Mouse (Mus musculus) C2C12 (cell line): ENCODE measurements at regions not wholly inside any gene's neighbourhood (a gene's known extent, or its start where the extent isn't known, plus 50 kb on each side); places are given as distances from the start of the nearest gene placed in this dataset.

Experiments
- H3K27me3 ChIP-seq: one replicate; pipeline ENCODE4 v1.6.1; 2011; ENCODE audit not compliant: control insufficient read depth, insufficient read depth, insufficient read length
- H3K36me3 ChIP-seq: one replicate; pipeline ENCODE4 v1.6.1; 2011; ENCODE audit not compliant: control insufficient read depth, insufficient read depth
- H3K4me3 ChIP-seq: one replicate; pipeline ENCODE4 v1.5.1; 2011; ENCODE audit warnings: mild to moderate bottlenecking, control low read depth; ENCODE audit not compliant: poor library complexity, insufficient read depth, severe bottlenecking
- H3K79me2 ChIP-seq: one replicate; pipeline ENCODE4 v1.6.1; 2011; ENCODE audit not compliant: control insufficient read depth, insufficient read depth
- H3K79me3 ChIP-seq: one replicate; pipeline ENCODE4 v1.6.1; 2011; ENCODE audit warnings: low read depth, control low read depth
- H3ac ChIP-seq: one replicate; pipeline ENCODE3; 2011; ENCODE audit warnings: low read depth; ENCODE audit not compliant: control insufficient read depth, insufficient read length
- CEBPB ChIP-seq: IDR thresholded peaks from one replicate; pipeline ENCODE4 v1.6.1; 2011; ENCODE audit warnings: low read depth, mild to moderate bottlenecking, control low read depth, moderate library complexity
- CTCF ChIP-seq: IDR thresholded peaks from one replicate; pipeline ENCODE4 v1.5.1; 2011; ENCODE audit not compliant: control insufficient read depth, insufficient read depth, insufficient read length
- FOSL1 ChIP-seq: IDR thresholded peaks from one replicate; pipeline ENCODE4 v1.8.0; 2011; ENCODE audit warnings: mild to moderate bottlenecking, low read length; ENCODE audit not compliant: poor library complexity, insufficient read depth, severe bottlenecking
- MAX ChIP-seq: IDR thresholded peaks from one replicate; pipeline ENCODE4 v1.6.1; 2011; ENCODE audit warnings: mild to moderate bottlenecking, control low read depth
- MYOD1 ChIP-seq: IDR thresholded peaks from one replicate; pipeline ENCODE4 v1.6.1; 2011; ENCODE audit warnings: low read depth; ENCODE audit not compliant: control insufficient read depth, insufficient read length
- MYOG ChIP-seq: IDR thresholded peaks from one replicate; pipeline ENCODE4 v1.6.1; 2011; ENCODE audit not compliant: control insufficient read depth, insufficient read length; ENCODE audit errors: extremely low read depth
- USF1 ChIP-seq: IDR thresholded peaks from one replicate; pipeline ENCODE4 v1.6.1; 2011; ENCODE audit warnings: low read depth, mild to moderate bottlenecking, control low read depth, moderate library complexity

DNA sequence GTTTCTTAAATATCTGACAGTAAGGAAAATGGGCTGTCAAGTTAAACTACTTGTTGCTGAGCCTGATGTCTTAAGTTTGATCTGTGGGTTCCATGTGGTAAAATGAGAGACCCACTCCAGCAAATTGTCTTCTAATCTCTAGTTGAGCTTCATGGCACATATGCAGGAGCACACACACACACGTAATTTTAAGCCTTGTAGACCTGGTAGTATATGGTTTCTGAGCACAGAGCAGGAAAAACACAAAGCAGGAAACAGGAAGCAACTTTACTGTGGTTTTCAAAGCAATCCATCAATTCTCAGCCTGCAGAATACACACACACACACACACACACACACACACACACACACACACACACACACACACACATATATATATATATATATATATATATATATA lies 746.8 kb upstream of the Slit2 start:
- H3K79me3 ChIP-seq: no peaks in the 10 kb centered on the region
- H3K79me2 ChIP-seq: no peaks in the 10 kb centered on the region
- TF ChIP-seq FOSL1: no peak
- no peak for TF ChIP-seq CTCF
- TF ChIP-seq MAX: no peak
- no peak for TF ChIP-seq MYOG
- TF ChIP-seq USF1: no peak
- no peak for TF ChIP-seq MYOD1
- no peak for TF ChIP-seq CEBPB
- no peak overlapping the region for H3ac ChIP-seq
- no peaks in the 10 kb centered on the region for H3K27me3 ChIP-seq
- no peaks in the 10 kb centered on the region for H3K36me3 ChIP-seq
- no peak overlapping the region for H3K4me3 ChIP-seq

GRCm38 (mm10) chr5:47240060-47240459 lies 742.9 kb upstream of the Slit2 start:
- Histone ChIP-seq H3K4me3 (no peak overlapping the region), H3K27me3 (no peaks in the 10 kb centered on the region), H3K79me2 (no peaks in the 10 kb centered on the region), H3ac (no peak overlapping the region), H3K79me3 (no peaks in the 10 kb centered on the region), H3K36me3 (no peaks in the 10 kb centered on the region)
- TF ChIP-seq CTCF (no peak), MYOD1 (no peak), FOSL1 (no peak), MYOG (no peak), CEBPB (no peak), USF1 (no peak), MAX (no peak)

DNA sequence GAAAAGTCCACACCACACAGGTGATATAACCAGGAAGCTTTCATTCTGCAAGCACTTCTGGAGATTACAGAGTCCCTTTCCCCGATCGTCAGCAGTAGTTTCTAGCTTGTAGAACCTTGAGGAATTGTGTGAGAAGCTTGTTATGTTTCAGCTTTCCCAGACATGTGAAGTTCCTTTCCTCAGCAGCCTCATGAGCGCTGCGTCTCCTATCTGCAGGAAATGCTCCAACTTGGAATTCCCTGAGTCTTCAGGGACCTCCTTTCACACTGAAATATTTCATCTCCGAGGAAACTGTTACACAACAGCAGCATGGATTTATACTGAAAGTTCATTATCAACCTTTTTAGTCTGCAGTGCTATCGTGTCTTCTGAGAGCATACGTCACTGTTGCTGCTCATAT lies 742.4 kb upstream of the Slit2 start:
- Histone ChIP-seq H3K79me3 (no peaks in the 10 kb centered on the region), H3K79me2 (no peaks in the 10 kb centered on the region), H3K27me3 (no peaks in the 10 kb centered on the region), H3K36me3 (no peaks in the 10 kb centered on the region), H3K4me3 (no peak overlapping the region), H3ac (no peak overlapping the region)
- no peak for TF ChIP-seq CTCF
- TF ChIP-seq MAX: no peak
- TF ChIP-seq MYOG: no peak
- no peak for TF ChIP-seq CEBPB
- TF ChIP-seq FOSL1: no peak
- TF ChIP-seq MYOD1: no peak
- no peak for TF ChIP-seq USF1

- Histone ChIP-seq H3ac (no peak overlapping the region), H3K79me2 (no peaks in the 10 kb centered on the region), H3K36me3 (no peaks in the 10 kb centered on the region), H3K27me3 (no peaks in the 10 kb centered on the region), H3K79me3 (no peaks in the 10 kb centered on the region), H3K4me3 (no peak overlapping the region)
- no peak for TF ChIP-seq FOSL1
- TF ChIP-seq MYOD1: no peak
- TF ChIP-seq CEBPB: no peak
- no peak for TF ChIP-seq MAX
- TF ChIP-seq CTCF: no peak
- no peak for TF ChIP-seq USF1
- TF ChIP-seq MYOG: no peak
Measured at GRCm38 (mm10) chr5:47254835-47255369, 728.0 kb upstream of the Slit2 start.

- Histone ChIP-seq H3ac (no peak overlapping the region), H3K79me3 (no peaks in the 10 kb centered on the region), H3K36me3 (no peaks in the 10 kb centered on the region), H3K79me2 (no peaks in the 10 kb centered on the region), H3K27me3 (no peaks in the 10 kb centered on the region), H3K4me3 (no peak overlapping the region)
- TF ChIP-seq MYOD1 (no peak), MAX (no peak), CEBPB (no peak), USF1 (no peak), FOSL1 (no peak), CTCF (no peak), MYOG (no peak)
Measured at GRCm38 (mm10) chr5:47261658-47262411, 721.1 kb upstream of the Slit2 start.

DNA sequence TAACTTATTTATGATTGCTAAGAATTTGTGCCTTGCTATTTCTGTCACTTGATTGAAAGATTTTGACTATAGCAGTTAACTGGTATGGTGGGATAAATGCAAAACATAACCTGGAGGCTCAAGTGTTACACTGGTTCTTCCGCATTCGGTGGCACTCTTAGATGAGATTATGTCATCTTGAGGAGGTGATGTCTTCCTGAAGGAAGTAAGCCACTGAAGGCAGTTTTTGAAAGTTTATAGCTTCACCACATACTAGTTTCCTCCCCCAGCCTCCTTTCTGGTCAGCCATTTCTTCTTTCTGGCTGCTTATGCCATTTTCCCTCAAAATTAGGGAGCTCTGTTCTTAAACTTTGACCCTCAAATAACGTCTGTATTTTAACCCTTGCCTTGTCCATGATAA lies 710.3 kb upstream of the Slit2 start:
- TF ChIP-seq MAX (no peak), MYOG (no peak), FOSL1 (no peak), CTCF (no peak), CEBPB (no peak), USF1 (no peak), MYOD1 (no peak)

More for the DNA sequence above, 710.3 kb upstream of the Slit2 start:
- no peak overlapping the region for H3ac ChIP-seq
- no peaks in the 10 kb centered on the region for H3K79me2 ChIP-seq
- no peaks in the 10 kb centered on the region for H3K36me3 ChIP-seq
- no peaks in the 10 kb centered on the region for H3K27me3 ChIP-seq
- H3K4me3 ChIP-seq: no peak overlapping the region
- H3K79me3 ChIP-seq: no peaks in the 10 kb centered on the region
